Mouse (Mus musculus): ENCODE results near the gene Micall1. TPM values are rescaled to one million over a fixed set of nuclear protein-coding genes. Genes with fewer than 3 reads are reported as not detected.

The Micall1 gene
- 7.4 and 8.5 TPM in 2 replicates for polyA plus RNA-seq (2015; fragmentation: Nextera tagmentation; extraction: Ambion mirVana)

GRCm38 (mm10) chr15:79108421-79109320 is at the start of gene Micall1:
Micall1 (plus strand) TSS chr15:79108898.

GRCm38 (mm10) chr15:79062376-79063159 is 46.1 kb upstream of the Micall1 start, which contains the start of gene Ankrd54:
Ankrd54 (minus strand) TSS chr15:79062893.

DNA sequence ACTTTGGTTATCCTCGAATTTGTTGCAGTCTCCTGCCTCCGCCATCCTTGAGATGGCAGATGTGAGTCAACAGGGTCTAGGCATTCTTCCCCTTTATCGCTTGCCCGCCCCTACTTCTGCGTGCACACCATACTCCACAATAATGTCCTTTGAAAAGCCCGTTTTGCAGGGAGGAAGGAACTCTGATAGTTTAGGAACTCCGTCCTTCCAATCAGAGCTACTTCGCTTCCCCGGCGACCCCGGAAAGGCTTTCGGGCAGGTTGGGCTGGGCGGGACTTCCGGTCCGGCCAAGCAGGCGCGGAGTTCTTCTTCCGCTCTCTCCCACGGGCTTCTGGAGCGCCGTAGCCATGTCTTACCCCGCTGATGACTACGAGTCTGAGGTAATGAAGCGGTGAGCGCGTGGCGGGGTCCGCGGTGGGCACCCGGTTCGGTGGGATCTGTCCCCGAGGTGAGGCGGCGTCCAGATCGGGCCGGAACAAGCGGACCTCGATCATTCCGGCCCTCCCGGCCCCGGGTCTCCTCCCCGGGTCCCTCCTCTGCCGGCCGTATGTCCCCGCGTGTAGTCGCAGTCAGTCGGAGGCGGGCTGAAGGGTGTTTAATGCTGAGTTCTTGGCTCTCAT is 33.7 kb upstream of the Micall1 start, which contains the start of gene Eif3l:
TSS of gene Eif3l (plus strand) at position 267 of the 620 bp plus-strand sequence.

GRCm38 (mm10) chr15:79140866-79141565 is 32.3 kb downstream of the Micall1 start, which contains the start of the genes Polr2f and 1700088E04Rik:
Polr2f (plus strand) TSS chr15:79141009.
1700088E04Rik (minus strand) TSS chr15:79141253.

GRCm38 (mm10) chr15:79165140-79165539 is 56.4 kb downstream of the Micall1 start, which contains the start of gene Sox10:
Sox10 (minus strand) TSS chr15:79165240.

Other genes with a start within 250 kb of the Micall1 start
- 25.8 and 36.2 TPM in 2 replicates for gene Gga1, start 231.7 kb upstream of the Micall1 start, polyA plus RNA-seq (2015; fragmentation: Nextera tagmentation; extraction: Ambion mirVana)
- gene Gm49510, start 209.2 kb upstream of the Micall1 start, polyA plus RNA-seq (2015; fragmentation: Nextera tagmentation; extraction: Ambion mirVana): 0.10 and 0.24 TPM in 2 replicates
- 17.5 and 18.7 TPM in 2 replicates for gene Sh3bp1, start 209.1 kb upstream of the Micall1 start, polyA plus RNA-seq (2015; fragmentation: Nextera tagmentation; extraction: Ambion mirVana)
- gene Pdxp, start 195.0 kb upstream of the Micall1 start, polyA plus RNA-seq (2015; fragmentation: Nextera tagmentation; extraction: Ambion mirVana): 12.9 and 20.5 TPM in 2 replicates
- gene Lgals1, start 182.2 kb upstream of the Micall1 start, polyA plus RNA-seq (2015; fragmentation: Nextera tagmentation; extraction: Ambion mirVana): 1,077 and 1,829 TPM in 2 replicates
- 44.6 and 49.4 TPM in 2 replicates for gene Nol12, start 174.0 kb upstream of the Micall1 start, polyA plus RNA-seq (2015; fragmentation: Nextera tagmentation; extraction: Ambion mirVana)
- 55.0 and 55.2 TPM in 2 replicates for gene Triobp, start 161.2 kb upstream of the Micall1 start, polyA plus RNA-seq (2015; fragmentation: Nextera tagmentation; extraction: Ambion mirVana)
- gene H1f0, start 80.4 kb upstream of the Micall1 start, polyA plus RNA-seq (2015; fragmentation: Nextera tagmentation; extraction: Ambion mirVana): 516 and 524 TPM in 2 replicates
- 0.21 TPM in 1 of 2 replicates, not detected in the other for gene Galr3, start 67.0 kb upstream of the Micall1 start, polyA plus RNA-seq (2015; fragmentation: Nextera tagmentation; extraction: Ambion mirVana)
- gene Ankrd54, start 46.0 kb upstream of the Micall1 start, polyA plus RNA-seq (2015; fragmentation: Nextera tagmentation; extraction: Ambion mirVana): 28.3 and 34.6 TPM in 2 replicates
- gene Eif3l, start 33.7 kb upstream of the Micall1 start, polyA plus RNA-seq (2015; fragmentation: Nextera tagmentation; extraction: Ambion mirVana): 96.0 and 149 TPM in 2 replicates
- gene Polr2f, start 32.1 kb downstream of the Micall1 start, polyA plus RNA-seq (2015; fragmentation: Nextera tagmentation; extraction: Ambion mirVana): 357 and 410 TPM in 2 replicates
- 14.0 and 14.2 TPM in 2 replicates for gene 1700088E04Rik, start 32.4 kb downstream of the Micall1 start, polyA plus RNA-seq (2015; fragmentation: Nextera tagmentation; extraction: Ambion mirVana)
- gene Sox10, start 56.3 kb downstream of the Micall1 start, polyA plus RNA-seq (2015; fragmentation: Nextera tagmentation; extraction: Ambion mirVana): 7.2 and 8.5 TPM in 2 replicates
- gene Pick1, start 120.3 kb downstream of the Micall1 start, polyA plus RNA-seq (2015; fragmentation: Nextera tagmentation; extraction: Ambion mirVana): 18.3 and 20.7 TPM in 2 replicates
- 0.18 and 0.32 TPM in 2 replicates for gene Gm49486, start 120.5 kb downstream of the Micall1 start, polyA plus RNA-seq (2015; fragmentation: Nextera tagmentation; extraction: Ambion mirVana)
- 0.07 and 0.30 TPM in 2 replicates for gene Slc16a8, start 145.9 kb downstream of the Micall1 start, polyA plus RNA-seq (2015; fragmentation: Nextera tagmentation; extraction: Ambion mirVana)
- gene Baiap2l2, start 176.6 kb downstream of the Micall1 start, polyA plus RNA-seq (2015; fragmentation: Nextera tagmentation; extraction: Ambion mirVana): 2.4 and 2.7 TPM in 2 replicates
- 10.9 and 15.7 TPM in 2 replicates for gene Pla2g6, start 219.5 kb downstream of the Micall1 start, polyA plus RNA-seq (2015; fragmentation: Nextera tagmentation; extraction: Ambion mirVana)
- 3.2 and 3.6 TPM in 2 replicates for gene Maff, start 237.7 kb downstream of the Micall1 start, polyA plus RNA-seq (2015; fragmentation: Nextera tagmentation; extraction: Ambion mirVana)